Mouse (Mus musculus) hindbrain, embryonic 15.5 days (tissue): ENCODE measurements at regions not wholly inside any gene's neighbourhood (a gene's known extent, or its start where the extent isn't known, plus 50 kb on each side); places are given as distances from the start of the nearest gene placed in this dataset.

Experiments
- ATAC-seq: fragments of 200-750 bp; cut with Nextera tagmentation; 2 replicates; pipeline ENCODE4 v1.8.0; 2017; ENCODE audit warnings: low read depth, moderate number of reproducible peaks, moderate TSS enrichment; ENCODE audit not compliant: low FRiP score
- H3K27ac ChIP-seq: fragments of 300-500 bp; sonication (generic); replicated peaks from 2 replicates; pipeline ENCODE4 v1.5.1; 2015; ENCODE audit warnings: mild to moderate bottlenecking, inconsistent platforms
- H3K27me3 ChIP-seq: fragments of 300-500 bp; sonication (generic); 2 replicates; pipeline ENCODE4 v1.6.1; 2015; ENCODE audit warnings: control low read depth, inconsistent platforms
- H3K36me3 ChIP-seq: fragments of 300-500 bp; sonication (generic); 2 replicates; pipeline ENCODE4 v1.6.1; 2015; ENCODE audit warnings: control low read depth, inconsistent platforms
- H3K4me1 ChIP-seq: fragments of 300-500 bp; sonication (generic); replicated peaks from 2 replicates; pipeline ENCODE4 v1.6.1; 2015; ENCODE audit warnings: control low read depth, inconsistent platforms
- H3K4me2 ChIP-seq: fragments of 300-500 bp; sonication (generic); 2 replicates; pipeline ENCODE4 v1.6.1; 2015; ENCODE audit warnings: moderate library complexity, mild to moderate bottlenecking, inconsistent platforms
- H3K4me3 ChIP-seq: fragments of 300-500 bp; sonication (generic); 2 replicates; pipeline ENCODE4 v1.5.1; 2015; ENCODE audit warnings: mild to moderate bottlenecking, inconsistent platforms
- H3K9ac ChIP-seq: fragments of 300-500 bp; sonication (generic); 2 replicates; pipeline ENCODE4 v1.6.1; 2015; ENCODE audit warnings: inconsistent platforms
- H3K9me3 ChIP-seq: fragments of 300-500 bp; sonication (generic); 2 replicates; pipeline ENCODE4 v1.6.1; 2016; ENCODE audit warnings: control low read depth, inconsistent platforms
- WGBS: fragments of 180-500 bp; shearing (Covaris S2); methylation state at CpG from one replicate; pipeline ENCODE4 v1.1.7; 2015; 5-methylcytosine and 5-hydroxymethylcytosine counted together

- H3K36me3 ChIP-seq, result no peaks in the 10 kb centered on the region
These were observed 107.2 kb upstream of the Eepd1 start for GRCm38 (mm10) chr9:25374161-25374560.

GRCm38 (mm10) chr9:25376209-25376608 is 105.1 kb upstream of the Eepd1 start:
- Histone ChIP-seq H3K36me3 (no peaks in the 10 kb centered on the region), H3K27me3 (no peaks in the 10 kb centered on the region), H3K4me2 (no peak overlapping the region), H3K9me3 (no peaks in the 10 kb centered on the region), H3K4me3 (no peak overlapping the region), H3K9ac (no peak overlapping the region), H3K4me1 (no peaks in the 10 kb centered on the region; the same call in 1 of the 2 replicates), H3K27ac (no peak overlapping the region)
- WGBS, result 59% methylated on average over 1 of the region's 1 CpGs
- ATAC-seq, result no peak

More at GRCm38 (mm10) chr9:25374161-25374560, 107.2 kb upstream of the Eepd1 start:
- Histone ChIP-seq H3K9ac (no peak overlapping the region), H3K4me3 (no peak overlapping the region), H3K4me1 (no peaks in the 10 kb centered on the region; the same call in 1 of the 2 replicates), H3K27ac (no peak overlapping the region), H3K9me3 (no peaks in the 10 kb centered on the region), H3K27me3 (no peaks in the 10 kb centered on the region), H3K4me2 (no peak overlapping the region)
- 91% methylated on average over 3 of the region's 3 CpGs for WGBS
- no peak for ATAC-seq

- Histone ChIP-seq H3K27me3 (no peaks in the 10 kb centered on the region), H3K9me3 (no peaks in the 10 kb centered on the region), H3K4me1 (no peaks in the 10 kb centered on the region; the same call in 1 of the 2 replicates), H3K36me3 (no peaks in the 10 kb centered on the region), H3K4me3 (no peak overlapping the region), H3K9ac (no peak overlapping the region), H3K4me2 (no peak overlapping the region), H3K27ac (peak overlapping the region; percentile 57)
- WGBS, result 60% methylated on average over 12 of the region's 12 CpGs
- peak; percentile 96 for ATAC-seq
These were observed 103.3 kb upstream of the Eepd1 start for GRCm38 (mm10) chr9:25377771-25378747.

- H3K36me3 ChIP-seq, result no peaks in the 10 kb centered on the region
- no peak overlapping the region for H3K4me3 ChIP-seq
- no peaks in the 10 kb centered on the region for H3K9me3 ChIP-seq
- no peak overlapping the region for H3K9ac ChIP-seq
- no peaks in the 10 kb centered on the region for H3K4me1 ChIP-seq
- H3K4me2 ChIP-seq, result no peak overlapping the region
- ATAC-seq, result no peak
- H3K27ac ChIP-seq, result no peak overlapping the region
- no peaks in the 10 kb centered on the region for H3K27me3 ChIP-seq
These were observed 96.0 kb upstream of the Eepd1 start for GRCm38 (mm10) chr9:25385333-25385732.

GRCm38 (mm10) chr9:25387876-25388650 is 93.3 kb upstream of the Eepd1 start:
- Histone ChIP-seq H3K27me3 (no peaks in the 10 kb centered on the region), H3K36me3 (no peaks in the 10 kb centered on the region), H3K4me2 (no peak overlapping the region), H3K4me3 (no peak overlapping the region), H3K9ac (no peak overlapping the region), H3K27ac (no peak overlapping the region), H3K9me3 (no peaks in the 10 kb centered on the region), H3K4me1 (no peaks in the 10 kb centered on the region)
- 81% methylated on average over 4 of the region's 4 CpGs for WGBS
- ATAC-seq, result no peak

- Histone ChIP-seq H3K9me3 (no peaks in the 10 kb centered on the region), H3K4me1 (no peaks in the 10 kb centered on the region), H3K27me3 (no peaks in the 10 kb centered on the region), H3K4me3 (no peak overlapping the region), H3K4me2 (no peak overlapping the region), H3K9ac (no peak overlapping the region), H3K36me3 (no peaks in the 10 kb centered on the region), H3K27ac (no peak overlapping the region)
- 91% methylated on average over 3 of the region's 3 CpGs for WGBS
- ATAC-seq, result no peak
These were observed 92.0 kb upstream of the Eepd1 start for GRCm38 (mm10) chr9:25389351-25389750.

GRCm38 (mm10) chr9:25400647-25401335 is 80.6 kb upstream of the Eepd1 start:
- 41% methylated on average over 9 of the region's 9 CpGs for WGBS

GRCm38 (mm10) chr9:25405848-25406247 is 75.5 kb upstream of the Eepd1 start:
- H3K27me3 ChIP-seq, result no peaks in the 10 kb centered on the region
- WGBS, result 94% methylated on average over 4 of the region's 4 CpGs
- no peak overlapping the region for H3K27ac ChIP-seq
- H3K9ac ChIP-seq, result no peak overlapping the region
- no peaks in the 10 kb centered on the region for H3K9me3 ChIP-seq
- no peaks in the 10 kb centered on the region for H3K4me1 ChIP-seq
- no peak overlapping the region for H3K4me2 ChIP-seq
- ATAC-seq, result no peak
- H3K36me3 ChIP-seq, result no peaks in the 10 kb centered on the region
- no peak overlapping the region for H3K4me3 ChIP-seq

More at GRCm38 (mm10) chr9:25400647-25401335, 80.6 kb upstream of the Eepd1 start:
- H3K9ac ChIP-seq, result no peak overlapping the region
- no peaks in the 10 kb centered on the region for H3K27me3 ChIP-seq
- H3K9me3 ChIP-seq, result no peaks in the 10 kb centered on the region
- H3K36me3 ChIP-seq, result no peaks in the 10 kb centered on the region
- ATAC-seq, result peak; percentile 71
- no peak overlapping the region for H3K4me2 ChIP-seq
- no peaks in the 10 kb centered on the region for H3K4me1 ChIP-seq
- no peak overlapping the region for H3K4me3 ChIP-seq
- H3K27ac ChIP-seq, result no peak overlapping the region

GRCm38 (mm10) chr9:25408518-25408917 is 72.8 kb upstream of the Eepd1 start:
- Histone ChIP-seq H3K4me3 (no peak overlapping the region), H3K4me2 (no peak overlapping the region), H3K9ac (no peak overlapping the region), H3K9me3 (no peaks in the 10 kb centered on the region), H3K36me3 (no peaks in the 10 kb centered on the region), H3K27me3 (no peaks in the 10 kb centered on the region), H3K4me1 (no peaks in the 10 kb centered on the region), H3K27ac (no peak overlapping the region)
- WGBS, result 86% methylated on average over 3 of the region's 3 CpGs
- no peak for ATAC-seq

- no peaks in the 10 kb centered on the region for H3K4me1 ChIP-seq
- 71% methylated on average over 5 of the region's 5 CpGs for WGBS
- H3K9me3 ChIP-seq, result no peaks in the 10 kb centered on the region
- no peak overlapping the region for H3K4me3 ChIP-seq
- no peak overlapping the region for H3K27ac ChIP-seq
- no peak for ATAC-seq
- H3K27me3 ChIP-seq, result no peaks in the 10 kb centered on the region
- no peaks in the 10 kb centered on the region for H3K36me3 ChIP-seq
- no peak overlapping the region for H3K4me2 ChIP-seq
- no peak overlapping the region for H3K9ac ChIP-seq
These were observed 71.6 kb upstream of the Eepd1 start for GRCm38 (mm10) chr9:25409729-25410128.

GRCm38 (mm10) chr9:25413873-25414272 is 67.5 kb upstream of the Eepd1 start:
- Histone ChIP-seq H3K9me3 (no peaks in the 10 kb centered on the region), H3K9ac (no peak overlapping the region), H3K4me1 (no peaks in the 10 kb centered on the region), H3K27ac (no peak overlapping the region), H3K27me3 (no peaks in the 10 kb centered on the region), H3K4me2 (no peak overlapping the region), H3K36me3 (no peaks in the 10 kb centered on the region), H3K4me3 (no peak overlapping the region)
- WGBS, result 83% methylated on average over 3 of the region's 3 CpGs
- no peak for ATAC-seq

GRCm38 (mm10) chr9:25414315-25414714 is 67.0 kb upstream of the Eepd1 start:
- no peak overlapping the region for H3K4me2 ChIP-seq
- H3K9ac ChIP-seq, result no peak overlapping the region
- ATAC-seq, result no peak
- no peak overlapping the region for H3K4me3 ChIP-seq
- 72% methylated on average over 2 of the region's 2 CpGs for WGBS
- no peaks in the 10 kb centered on the region for H3K27me3 ChIP-seq
- no peaks in the 10 kb centered on the region for H3K9me3 ChIP-seq
- no peak overlapping the region for H3K27ac ChIP-seq
- H3K4me1 ChIP-seq, result no peaks in the 10 kb centered on the region
- no peaks in the 10 kb centered on the region for H3K36me3 ChIP-seq
